Mouse (Mus musculus) small intestine, adult 2 months (tissue): ENCODE measurements around the gene Gm10563.

Experiments
- CTCF ChIP-seq: fragments of 200-500 bp; IDR thresholded peaks from 2 replicates; pipeline ENCODE4 v1.5.1; 2012; ENCODE audit warnings: low read depth, mild to moderate bottlenecking, control low read depth, inconsistent platforms, low read length, moderate library complexity, mixed read lengths; ENCODE audit not compliant: insufficient replicate concordance, insufficient read length; ENCODE audit errors: extremely low read depth
- POLR2A ChIP-seq: fragments of 200-500 bp; IDR thresholded peaks from 2 replicates; pipeline ENCODE4 v1.6.1; 2012; ENCODE audit warnings: low read depth, mild to moderate bottlenecking, control low read depth, inconsistent platforms, low read length, moderate library complexity

- TF ChIP-seq CTCF (no peak), POLR2A (no peak)
Observed at GRCm38 (mm10) chr4:155643531-155643930, 1.7 kb downstream of the Gm10563 start.
